Mouse (Mus musculus) midbrain, embryonic 14.5 days (tissue): ENCODE results near the gene Ube2f. TPM values are rescaled to one million over a fixed set of nuclear protein-coding genes. Genes with fewer than 3 reads are reported as not detected.

Experiments
- ATAC-seq: fragments of 200-750 bp; cut with Nextera tagmentation; 2 replicates; pipeline ENCODE4 v1.8.0; 2017; ENCODE audit warnings: moderate number of reproducible peaks, moderate library complexity; ENCODE audit not compliant: low FRiP score, low TSS enrichment
- DNase-seq: peaks from one replicate; pipeline ENCODE4 v3.0.0-alpha.2; 2015
- H3K27ac ChIP-seq: fragments of 300-500 bp; sonication (generic); replicated peaks from 2 replicates; pipeline ENCODE4 v1.5.1; 2014; ENCODE audit warnings: mild to moderate bottlenecking, low read depth, low read length, moderate library complexity
- H3K27me3 ChIP-seq: fragments of 300-500 bp; sonication (generic); 2 replicates; pipeline ENCODE4 v1.6.1; 2014; ENCODE audit warnings: low read length, control low read depth, mixed read lengths; ENCODE audit not compliant: control insufficient read depth, insufficient read depth
- H3K36me3 ChIP-seq: fragments of 300-500 bp; sonication (generic); 2 replicates; pipeline ENCODE4 v1.6.1; 2014; ENCODE audit warnings: low read length, control low read depth; ENCODE audit not compliant: control insufficient read depth, insufficient read depth
- H3K4me1 ChIP-seq: fragments of 300-500 bp; sonication (generic); 2 replicates; pipeline ENCODE4 v1.6.1; 2014; ENCODE audit warnings: mild to moderate bottlenecking, antibody characterized with exemption, low read length, control low read depth; ENCODE audit not compliant: control insufficient read depth, insufficient read depth
- H3K4me2 ChIP-seq: fragments of 300-500 bp; sonication (generic); 2 replicates; pipeline ENCODE4 v1.6.1; 2014; ENCODE audit warnings: mild to moderate bottlenecking, low read length, moderate library complexity
- H3K4me3 ChIP-seq: fragments of 300-500 bp; sonication (generic); replicated peaks from 2 replicates; pipeline ENCODE4 v1.5.1; 2014; ENCODE audit warnings: low read depth, low read length
- H3K9ac ChIP-seq: fragments of 300-500 bp; sonication (generic); replicated peaks from 2 replicates; pipeline ENCODE4 v1.6.1; 2014; ENCODE audit warnings: mild to moderate bottlenecking, low read length, moderate library complexity
- H3K9me3 ChIP-seq: fragments of 300-500 bp; sonication (generic); 2 replicates; pipeline ENCODE4 v1.6.1; 2016; ENCODE audit warnings: low read length, control low read depth, mixed read lengths; ENCODE audit not compliant: control insufficient read depth
- WGBS: fragments of 180-500 bp; shearing (Covaris S2); extraction: QIAGEN DNeasy Blood & Tissue Kit; methylation state at CpG from one replicate; pipeline ENCODE4 v1.1.7; 2014; 5-methylcytosine and 5-hydroxymethylcytosine counted together
- polyA plus RNA-seq: library from polyadenylated mRNA; unstranded; fragments of >200 nt; fragmentation: Nextera tagmentation; extraction: Ambion mirVana; gene quantifications from 2 replicates; pipeline ENCODE4 v1.2.1, GENCODE M21; 2014

Ube2f gene
- polyA plus RNA-seq, 1 experiment from 2014 or later, result 75.2 TPM

- peak; percentile 77 for DNase-seq
- peak; percentile 80 for ATAC-seq
- WGBS, result 79% methylated on average over 6 of the region's 6 CpGs
- H3K27ac ChIP-seq, result peak overlapping the region; percentile 71; the same call in 1 of the 2 replicates
- H3K4me2 ChIP-seq, result no peak overlapping the region
- no peaks in the 10 kb centered on the region for H3K27me3 ChIP-seq
- H3K4me3 ChIP-seq, result no peak overlapping the region
- no peaks in the 10 kb centered on the region for H3K9me3 ChIP-seq
- H3K4me1 ChIP-seq, result no peaks in the 10 kb centered on the region
- H3K9ac ChIP-seq, result no peak overlapping the region
- no peaks in the 10 kb centered on the region for H3K36me3 ChIP-seq
Observed at GRCm38 (mm10) chr1:91209785-91210184, 40.3 kb upstream of the Ube2f start.

DNA sequence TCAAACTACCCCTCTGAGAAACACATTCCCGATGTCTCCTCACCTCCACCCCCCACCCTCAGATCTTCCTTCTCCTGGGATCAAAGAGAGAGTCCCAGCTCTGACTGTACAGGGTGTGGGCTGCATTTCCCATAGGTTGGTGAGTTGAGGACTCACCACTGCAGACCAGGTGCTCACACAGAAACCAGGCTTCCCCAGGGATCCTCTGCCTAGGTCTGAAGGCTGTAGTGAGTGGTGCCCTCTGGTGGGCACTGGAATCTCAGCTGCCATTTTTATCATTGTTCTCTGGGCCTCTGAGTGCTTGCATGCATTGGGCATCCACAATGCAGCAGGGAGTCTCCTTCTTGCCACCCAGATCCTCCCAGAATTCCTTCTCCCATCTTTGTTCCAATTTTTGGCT, 39.0 kb upstream of the Ube2f start:
- Histone ChIP-seq H3K9ac (no peak overlapping the region), H3K4me2 (no peak overlapping the region), H3K36me3 (no peaks in the 10 kb centered on the region), H3K4me1 (no peaks in the 10 kb centered on the region), H3K4me3 (no peak overlapping the region), H3K27ac (no peak overlapping the region), H3K27me3 (no peaks in the 10 kb centered on the region), H3K9me3 (no peaks in the 10 kb centered on the region)
- WGBS, result 84% methylated on average over 1 of the region's 1 CpGs
- no peak for ATAC-seq
- peak; percentile 86 for DNase-seq

DNA sequence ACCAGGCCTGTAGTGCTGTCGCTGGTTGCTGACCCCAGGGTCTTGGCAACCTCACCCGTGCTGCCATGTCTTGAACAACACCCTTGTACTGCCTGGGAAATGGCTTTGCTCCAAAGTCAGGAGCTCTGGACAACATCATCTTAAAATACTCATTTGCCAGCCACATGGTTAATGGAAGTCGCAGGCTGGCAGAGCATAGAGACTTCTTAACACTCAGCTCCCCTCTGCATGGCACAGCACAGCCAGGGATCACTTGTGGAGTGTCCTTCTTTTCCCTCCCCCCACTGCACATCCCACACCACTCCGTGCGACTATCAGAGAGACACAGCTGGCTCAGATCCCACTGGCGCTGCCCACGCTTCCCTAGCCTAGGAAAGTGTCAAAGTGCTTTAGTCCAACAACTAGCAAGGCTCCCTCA, 38.5 kb upstream of the Ube2f start:
- no peaks in the 10 kb centered on the region for H3K27me3 ChIP-seq
- H3K4me3 ChIP-seq, result no peak overlapping the region
- no peak overlapping the region for H3K4me2 ChIP-seq
- no peaks in the 10 kb centered on the region for H3K36me3 ChIP-seq
- DNase-seq (peak; percentile 18), ATAC-seq (no peak)
- H3K9me3 ChIP-seq, result no peaks in the 10 kb centered on the region
- H3K9ac ChIP-seq, result no peak overlapping the region
- no peaks in the 10 kb centered on the region for H3K4me1 ChIP-seq
- WGBS, result 75% methylated on average over 7 of the region's 7 CpGs
- no peak overlapping the region for H3K27ac ChIP-seq

- H3K27me3 ChIP-seq, result no peaks in the 10 kb centered on the region
- WGBS, result 95% methylated on average over 1 of the region's 1 CpGs
- H3K27ac ChIP-seq, result no peak overlapping the region
- H3K9ac ChIP-seq, result no peak overlapping the region
- no peaks in the 10 kb centered on the region for H3K4me1 ChIP-seq
- H3K4me2 ChIP-seq, result no peak overlapping the region
- no peak for DNase-seq
- no peak overlapping the region for H3K4me3 ChIP-seq
- ATAC-seq, result no peak
- H3K36me3 ChIP-seq, result no peaks in the 10 kb centered on the region
- H3K9me3 ChIP-seq, result no peaks in the 10 kb centered on the region
Observed at GRCm38 (mm10) chr1:91215264-91215663, 34.8 kb upstream of the Ube2f start.

- H3K9me3 ChIP-seq, result no peaks in the 10 kb centered on the region
- no peaks in the 10 kb centered on the region for H3K27me3 ChIP-seq
- H3K27ac ChIP-seq, result no peak overlapping the region
- H3K4me3 ChIP-seq, result no peak overlapping the region
- 56% methylated on average over 1 of the region's 1 CpGs for WGBS
- H3K36me3 ChIP-seq, result no peaks in the 10 kb centered on the region
- H3K9ac ChIP-seq, result no peak overlapping the region
- H3K4me2 ChIP-seq, result no peak overlapping the region
- no peaks in the 10 kb centered on the region for H3K4me1 ChIP-seq
- DNase-seq (no peak), ATAC-seq (no peak)
Observed at GRCm38 (mm10) chr1:91215981-91216380, 34.1 kb upstream of the Ube2f start.

DNA sequence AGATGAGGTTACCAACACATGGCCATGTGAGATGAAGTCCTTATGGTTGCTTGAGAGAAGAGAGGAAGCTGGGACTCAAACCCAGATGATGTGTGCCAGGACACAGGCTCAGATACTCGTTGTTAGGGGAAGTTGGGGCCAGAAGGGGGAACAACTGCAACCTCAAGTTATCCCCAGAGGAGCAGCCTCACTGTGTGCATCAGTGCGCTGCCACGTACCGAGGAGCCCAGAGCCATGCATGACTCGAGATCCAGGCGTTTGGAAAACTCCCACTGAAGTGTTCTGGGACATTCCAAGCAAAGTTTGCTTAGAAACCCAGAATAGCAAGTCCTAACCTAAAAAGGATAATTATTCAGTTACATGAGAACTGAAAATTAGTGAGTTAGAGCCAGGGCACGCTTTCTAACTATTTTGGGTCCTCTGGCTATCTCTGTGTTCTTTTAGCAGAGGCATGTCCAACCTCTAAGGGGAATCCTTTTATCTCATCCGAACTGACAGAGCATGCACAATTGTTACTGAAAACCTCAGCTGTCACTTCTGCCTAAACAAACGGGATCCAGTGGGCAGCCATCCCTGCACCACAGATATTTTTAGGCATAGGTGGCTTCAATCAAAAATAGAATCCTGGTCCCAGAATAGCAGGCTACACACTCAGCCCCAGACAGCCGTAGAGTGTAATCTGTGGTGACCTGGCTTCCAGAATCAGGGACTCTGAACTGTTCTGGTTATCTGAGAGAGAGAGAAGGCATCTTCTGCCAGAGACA, 33.4 kb upstream of the Ube2f start:
- Histone ChIP-seq H3K9me3 (no peaks in the 10 kb centered on the region), H3K9ac (no peak overlapping the region), H3K36me3 (no peaks in the 10 kb centered on the region), H3K27me3 (no peaks in the 10 kb centered on the region), H3K27ac (no peak overlapping the region), H3K4me2 (no peak overlapping the region), H3K4me1 (no peaks in the 10 kb centered on the region), H3K4me3 (no peak overlapping the region)
- 49% methylated on average over 10 of the region's 10 CpGs for WGBS
- no peak for DNase-seq
- ATAC-seq, result no peak

GRCm38 (mm10) chr1:91219641-91220321, 30.3 kb upstream of the Ube2f start:
- Histone ChIP-seq H3K9me3 (no peaks in the 10 kb centered on the region), H3K9ac (no peak overlapping the region), H3K27me3 (no peaks in the 10 kb centered on the region), H3K36me3 (no peaks in the 10 kb centered on the region), H3K4me2 (no peak overlapping the region), H3K4me1 (no peaks in the 10 kb centered on the region), H3K27ac (no peak overlapping the region), H3K4me3 (no peak overlapping the region)
- WGBS, result 90% methylated on average over 7 of the region's 7 CpGs
- no peak for ATAC-seq
- DNase-seq, result no peak

DNA sequence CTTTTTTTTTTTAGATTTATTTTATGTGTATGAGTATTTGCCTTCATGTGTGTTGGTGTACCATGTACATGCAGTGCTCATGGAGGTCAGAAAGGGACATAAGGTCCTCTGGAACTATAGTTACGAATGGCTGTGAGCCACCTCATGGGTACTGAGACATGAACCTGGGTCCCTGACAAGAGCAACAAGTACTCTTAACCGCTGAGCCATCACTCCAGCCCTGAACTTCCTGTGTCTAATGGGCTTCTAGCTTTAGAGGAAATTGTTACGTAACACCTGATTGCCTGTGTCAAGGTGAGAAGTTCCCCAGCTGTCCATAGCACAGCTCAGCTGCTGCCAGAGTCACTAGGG, 29.8 kb upstream of the Ube2f start:
- no peaks in the 10 kb centered on the region for H3K27me3 ChIP-seq
- H3K9ac ChIP-seq, result no peak overlapping the region
- 91% methylated on average over 3 of the region's 3 CpGs for WGBS
- ATAC-seq, result no peak
- no peaks in the 10 kb centered on the region for H3K9me3 ChIP-seq
- no peak overlapping the region for H3K4me2 ChIP-seq
- no peak for DNase-seq
- no peaks in the 10 kb centered on the region for H3K36me3 ChIP-seq
- no peaks in the 10 kb centered on the region for H3K4me1 ChIP-seq
- H3K27ac ChIP-seq, result no peak overlapping the region
- H3K4me3 ChIP-seq, result no peak overlapping the region

DNA sequence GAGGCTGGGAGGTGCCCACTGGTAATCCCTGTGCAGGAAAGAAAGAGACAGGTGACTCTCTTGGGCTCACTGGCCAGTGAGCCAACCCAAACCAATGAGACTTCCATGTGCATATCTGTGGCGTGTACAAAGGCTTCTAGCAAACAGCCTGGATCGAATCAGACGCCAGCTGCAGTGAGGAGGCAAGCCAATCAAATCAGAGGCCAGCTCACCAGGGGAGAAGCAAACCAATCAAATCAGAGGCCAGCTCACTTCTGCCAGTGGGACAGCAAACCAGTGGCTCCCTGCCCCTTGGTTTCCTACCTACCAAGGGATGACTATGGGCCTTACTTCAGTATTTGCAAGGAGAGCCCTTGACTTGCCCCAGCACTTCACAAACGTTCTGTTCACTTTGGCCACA, 23.5 kb upstream of the Ube2f start:
- Histone ChIP-seq H3K9ac (no peak overlapping the region), H3K36me3 (no peaks in the 10 kb centered on the region), H3K4me3 (no peak overlapping the region), H3K4me2 (no peak overlapping the region), H3K4me1 (no peaks in the 10 kb centered on the region), H3K27ac (no peak overlapping the region), H3K27me3 (no peaks in the 10 kb centered on the region), H3K9me3 (no peaks in the 10 kb centered on the region)
- ATAC-seq (no peak), DNase-seq (no peak)
- 70% methylated on average over 4 of the region's 4 CpGs for WGBS
